Comparison of ENCODE assay signal across 10 mouse cellular contexts in the genomic region with DNA sequence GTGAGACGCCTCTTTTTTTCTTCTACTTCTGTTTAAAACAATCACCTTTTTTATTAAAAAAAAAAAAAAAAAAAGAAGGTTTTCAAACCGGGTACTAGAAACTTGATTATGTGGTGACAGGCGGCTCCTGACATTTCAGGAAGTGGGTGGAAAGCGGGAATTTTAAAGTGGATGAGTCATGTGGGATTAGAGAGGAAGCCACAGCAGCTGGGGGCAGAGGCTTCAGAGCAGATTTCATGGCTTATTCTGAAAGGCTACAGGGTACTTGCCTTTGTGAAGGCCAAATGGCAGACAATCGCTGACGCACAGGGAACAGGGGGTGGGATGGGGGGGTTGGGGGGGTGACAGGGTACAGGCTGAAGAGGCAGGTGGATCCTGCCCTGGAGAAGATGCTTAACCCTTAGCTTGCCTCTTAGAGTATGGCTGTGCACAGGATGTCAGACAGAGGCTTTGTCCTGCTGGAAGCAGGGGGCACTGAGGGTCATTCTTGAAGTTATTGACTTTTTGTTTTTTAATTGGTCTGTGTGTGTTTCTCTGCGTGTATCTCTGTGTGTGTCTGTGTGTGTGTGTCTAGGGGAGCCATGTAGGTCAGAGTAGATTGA.
A peak's percentile ranks its signal among the peaks of the same experiment; 100 is the strongest.
DNase-seq lines count a peak whose midpoint lies in the region; ATAC-seq and TF ChIP-seq lines count a peak whose summit lies in the region.
"Had no signal": no experiment of that assay in that cellular context is flagged by ENCODE, and none has a peak within 500 bp of the region (broad histone marks: within the 10 kb centered on the region; RNA-seq: fewer than 3 reads in every experiment).

No protein-coding gene starts in this region.

- H3K4me2 ChIP-seq in lung, embryonic 14.5 days = no peak overlapping the region
- H3K4me2 ChIP-seq in midbrain, embryonic 13.5 days (replicated peaks) = no peak overlapping the region
- H3K4me2 ChIP-seq: embryonic facial prominence, embryonic 15.5 days had no signal

- no peak for TF ChIP-seq CTCF in lung, embryonic 14.5 days (IDR thresholded peaks at IDR 0.05; ENCODE audit: low read depth)

- 0 out of 2 replicates have a peak, but pooled peaks cover 3% of the 10 kb centered on the region for H3K4me1 ChIP-seq in lung, embryonic 14.5 days (ENCODE audit: insufficient read depth)
- H3K4me1 ChIP-seq in midbrain, embryonic 13.5 days (replicated peaks) = peaks cover 23% of the 10 kb centered on the region
- H3K4me1 ChIP-seq: embryonic facial prominence, embryonic 15.5 days had no signal

- DNase-seq in heart, adult 8-10 months (ENCODE audit: low spot score) = peak; percentile 10
- DNase-seq in heart, adult 11 months = no peak
- peak; percentile 59 for DNase-seq in lung, embryonic 14.5 days
- no peak for DNase-seq in lung, postnatal 25 days (ENCODE audit: low spot score)
- DNase-seq in brain, adult 2 months (ENCODE audit: low read depth, low spot score) = peak; percentile 59
- no peak for DNase-seq in frontal cortex, postnatal 36 days (ENCODE audit: low spot score in 2 of 2)
- DNase-seq: thymus, adult 18-20 months had no signal

- H3K9me3 ChIP-seq in lung, embryonic 14.5 days (ENCODE audit: low read depth, low read length) = no peaks in the 10 kb centered on the region
- no peaks in the 10 kb centered on the region for H3K9me3 ChIP-seq in midbrain, embryonic 13.5 days
- H3K9me3 ChIP-seq: embryonic facial prominence, embryonic 15.5 days had no signal

- H3K27me3 ChIP-seq in lung, embryonic 14.5 days (ENCODE audit: insufficient read depth, low read length) = no peaks in the 10 kb centered on the region
- H3K27me3 ChIP-seq in midbrain, embryonic 13.5 days = no peaks in the 10 kb centered on the region
- H3K27me3 ChIP-seq: embryonic facial prominence, embryonic 15.5 days had no signal

- no peak overlapping the region for H3K27ac ChIP-seq in lung, embryonic 14.5 days (ENCODE audit: low read depth)
- no peak overlapping the region for H3K27ac ChIP-seq in midbrain, embryonic 13.5 days
- H3K27ac ChIP-seq: embryonic facial prominence, embryonic 15.5 days had no signal

- peak; percentile 38; the same call in 1 of the 2 replicates for ATAC-seq in lung, embryonic 14.5 days (ENCODE audit: insufficient read depth)
- ATAC-seq in midbrain, embryonic 13.5 days = 0 out of 2 replicates have a peak, but pooled peaks have one; percentile 37
- ATAC-seq in CD4-positive, CD25-positive, alpha-beta regulatory T cell, adult 4 months = no peak

- no peaks in the 10 kb centered on the region for H3K36me3 ChIP-seq in lung, embryonic 14.5 days (ENCODE audit: insufficient read depth)
- H3K36me3 ChIP-seq in midbrain, embryonic 13.5 days = no peaks in the 10 kb centered on the region
- H3K36me3 ChIP-seq: embryonic facial prominence, embryonic 15.5 days had no signal

- WGBS in lung, embryonic 14.5 days = 14% methylated on average over 7 of the region's 7 CpGs
- WGBS in midbrain, embryonic 13.5 days = 19% methylated on average over 7 of the region's 7 CpGs

- no peak overlapping the region for H3K9ac ChIP-seq in lung, embryonic 14.5 days
- H3K9ac ChIP-seq in midbrain, embryonic 13.5 days (replicated peaks) = no peak overlapping the region
- H3K9ac ChIP-seq: embryonic facial prominence, embryonic 15.5 days had no signal

- no peak overlapping the region for H3K4me3 ChIP-seq in lung, embryonic 14.5 days (ENCODE audit: low read depth, low read length)
- no peak overlapping the region for H3K4me3 ChIP-seq in midbrain, embryonic 13.5 days (replicated peaks)
- H3K4me3 ChIP-seq: embryonic facial prominence, embryonic 15.5 days had no signal

Comparison
In these comparisons a context has a peak if more than half of its experiments do, and no peak if none do; other contexts are left out.
1. DNase-seq: peak in heart, adult 8-10 months (single experiment), lung, embryonic 14.5 days (single experiment) and brain, adult 2 months (single experiment); none in heart, adult 11 months (single experiment), lung, postnatal 25 days (single experiment) and frontal cortex, postnatal 36 days (0 of 2).